Mouse (Mus musculus): Measurements from ENCODE around the gene Ints12. TPM values are rescaled to one million over a fixed set of nuclear protein-coding genes. Genes with fewer than 3 reads are reported as not detected.

Ints12 gene
- 20.2 and 20.5 TPM in 2 replicates for polyA plus RNA-seq (2015; fragmentation: Nextera tagmentation; extraction: Ambion mirVana)

GRCm38 (mm10) chr3:133091664-133092273, at the start of gene Ints12, which contains the start of gene Gstcd:
Gene Ints12 (plus strand): TSS chr3:133091840.
Gene Gstcd (minus strand): TSS chr3:133092033.
- peaks cover 9% of the 10 kb centered on the region; the same call in 1 of the 2 replicates for H3K4me1 ChIP-seq (ENCODE audit: control insufficient read depth, insufficient read depth, low read length)
- peak within 1 kb of the TSS; percentile 99 for H3K9ac ChIP-seq (ENCODE audit: low read depth, low read length)
- under 1% methylated on average over 53 of the region's 53 CpGs for WGBS
- no peaks in the 10 kb centered on the region; the same call in 1 of the 2 replicates for H3K36me3 ChIP-seq (ENCODE audit: control insufficient read depth, insufficient read depth, low read length)
- peak within 1 kb of the TSS; percentile 73 for H3K4me2 ChIP-seq (ENCODE audit: low read depth, low read length)
- peak within 1 kb of the TSS; percentile 91 for H3K4me3 ChIP-seq (ENCODE audit: low read length)
- H3K9me3 ChIP-seq (ENCODE audit: control insufficient read depth, low read length) = no peaks in the 10 kb centered on the region
- ATAC-seq = peak; percentile 98
- H3K27me3 ChIP-seq (replicated peaks; ENCODE audit: control insufficient read depth, insufficient read depth, low read length) = no peaks in the 10 kb centered on the region
- H3K27ac ChIP-seq (ENCODE audit: low read length) = peak within 1 kb of the TSS; percentile 97

GRCm38 (mm10) chr3:133052068-133052467, 39.6 kb upstream of the Ints12 start:
- H3K27ac ChIP-seq (ENCODE audit: low read length) = no peak overlapping the region
- ATAC-seq = no peak
- 80% methylated on average over 2 of the region's 2 CpGs for WGBS
- H3K9ac ChIP-seq (ENCODE audit: low read depth, low read length) = no peak overlapping the region
- H3K4me3 ChIP-seq (ENCODE audit: low read length) = no peak overlapping the region
- H3K9me3 ChIP-seq (ENCODE audit: control insufficient read depth, low read length) = no peaks in the 10 kb centered on the region
- no peaks in the 10 kb centered on the region for H3K27me3 ChIP-seq (replicated peaks; ENCODE audit: control insufficient read depth, insufficient read depth, low read length)
- no peaks in the 10 kb centered on the region for H3K4me1 ChIP-seq (ENCODE audit: control insufficient read depth, insufficient read depth, low read length)
- no peak overlapping the region for H3K4me2 ChIP-seq (ENCODE audit: low read depth, low read length)
- no peaks in the 10 kb centered on the region for H3K36me3 ChIP-seq (ENCODE audit: control insufficient read depth, insufficient read depth, low read length)

GRCm38 (mm10) chr3:133075560-133075959, 16.1 kb upstream of the Ints12 start:
- Histone ChIP-seq H3K27me3 (replicated peaks; ENCODE audit: control insufficient read depth, insufficient read depth, low read length) (no peaks in the 10 kb centered on the region), H3K4me1 (ENCODE audit: control insufficient read depth, insufficient read depth, low read length) (no peaks in the 10 kb centered on the region), H3K9ac (ENCODE audit: low read depth, low read length) (no peak overlapping the region), H3K36me3 (ENCODE audit: control insufficient read depth, insufficient read depth, low read length) (no peaks in the 10 kb centered on the region), H3K4me2 (ENCODE audit: low read depth, low read length) (no peak overlapping the region), H3K27ac (ENCODE audit: low read length) (no peak overlapping the region), H3K4me3 (ENCODE audit: low read length) (no peak overlapping the region), H3K9me3 (ENCODE audit: control insufficient read depth, low read length) (no peaks in the 10 kb centered on the region)
- 91% methylated on average over 10 of the region's 10 CpGs for WGBS
- ATAC-seq = no peak

GRCm38 (mm10) chr3:133082736-133083135, 8.9 kb upstream of the Ints12 start:
- H3K4me2 ChIP-seq (ENCODE audit: low read depth, low read length) = no peak overlapping the region
- 90% methylated on average over 5 of the region's 5 CpGs for WGBS
- H3K9me3 ChIP-seq (ENCODE audit: control insufficient read depth, low read length) = no peaks in the 10 kb centered on the region
- H3K27me3 ChIP-seq (replicated peaks; ENCODE audit: control insufficient read depth, insufficient read depth, low read length) = no peaks in the 10 kb centered on the region
- no peak overlapping the region for H3K4me3 ChIP-seq (ENCODE audit: low read length)
- no peak overlapping the region for H3K27ac ChIP-seq (ENCODE audit: low read length)
- no peak for ATAC-seq
- H3K36me3 ChIP-seq (ENCODE audit: control insufficient read depth, insufficient read depth, low read length) = peaks cover 5% of the 10 kb centered on the region; the same call in 1 of the 2 replicates
- no peak overlapping the region for H3K9ac ChIP-seq (ENCODE audit: low read depth, low read length)
- H3K4me1 ChIP-seq (ENCODE audit: control insufficient read depth, insufficient read depth, low read length) = no peaks in the 10 kb centered on the region

- H3K27me3 ChIP-seq (replicated peaks; ENCODE audit: control insufficient read depth, insufficient read depth, low read length) = no peaks in the 10 kb centered on the region
Observed at GRCm38 (mm10) chr3:133085858-133086257, 5.8 kb upstream of the Ints12 start.

GRCm38 (mm10) chr3:133090247-133091120, 1.2 kb upstream of the Ints12 start:
- Histone ChIP-seq H3K27ac (ENCODE audit: low read length) (peak overlapping the region; percentile 97), H3K36me3 (ENCODE audit: control insufficient read depth, insufficient read depth, low read length) (no peaks in the 10 kb centered on the region; the same call in 1 of the 2 replicates), H3K4me3 (ENCODE audit: low read length) (peak overlapping the region; percentile 91), H3K4me2 (ENCODE audit: low read depth, low read length) (peak overlapping the region; percentile 73), H3K9ac (ENCODE audit: low read depth, low read length) (peak overlapping the region; percentile 99), H3K9me3 (ENCODE audit: control insufficient read depth, low read length) (no peaks in the 10 kb centered on the region), H3K4me1 (ENCODE audit: control insufficient read depth, insufficient read depth, low read length) (peaks cover 9% of the 10 kb centered on the region; the same call in 1 of the 2 replicates), H3K27me3 (replicated peaks; ENCODE audit: control insufficient read depth, insufficient read depth, low read length) (no peaks in the 10 kb centered on the region)
- WGBS = 6% methylated on average over 11 of the region's 11 CpGs
- ATAC-seq = no peak

More at GRCm38 (mm10) chr3:133085858-133086257, 5.8 kb upstream of the Ints12 start:
- Histone ChIP-seq H3K4me3 (ENCODE audit: low read length) (no peak overlapping the region), H3K4me2 (ENCODE audit: low read depth, low read length) (no peak overlapping the region), H3K9ac (ENCODE audit: low read depth, low read length) (no peak overlapping the region), H3K4me1 (ENCODE audit: control insufficient read depth, insufficient read depth, low read length) (0 out of 2 replicates have a peak, but pooled peaks cover 2% of the 10 kb centered on the region), H3K9me3 (ENCODE audit: control insufficient read depth, low read length) (no peaks in the 10 kb centered on the region), H3K27ac (ENCODE audit: low read length) (no peak overlapping the region), H3K36me3 (ENCODE audit: control insufficient read depth, insufficient read depth, low read length) (peaks cover 5% of the 10 kb centered on the region; the same call in 1 of the 2 replicates)
- WGBS = 63% methylated on average over 3 of the region's 3 CpGs
- ATAC-seq = peak; percentile 71

GRCm38 (mm10) chr3:133091121-133091663, 448 bp upstream of the Ints12 start:
- peak overlapping the region; percentile 91 for H3K4me3 ChIP-seq (ENCODE audit: low read length)
- 0% methylated on average over 43 of the region's 44 CpGs for WGBS
- H3K9me3 ChIP-seq (ENCODE audit: control insufficient read depth, low read length) = no peaks in the 10 kb centered on the region
- H3K9ac ChIP-seq (ENCODE audit: low read depth, low read length) = peak overlapping the region; percentile 99
- no peaks in the 10 kb centered on the region; the same call in 1 of the 2 replicates for H3K36me3 ChIP-seq (ENCODE audit: control insufficient read depth, insufficient read depth, low read length)
- H3K27ac ChIP-seq (ENCODE audit: low read length) = peak overlapping the region; percentile 97
- peak overlapping the region; percentile 73 for H3K4me2 ChIP-seq (ENCODE audit: low read depth, low read length)
- H3K4me1 ChIP-seq (ENCODE audit: control insufficient read depth, insufficient read depth, low read length) = peaks cover 9% of the 10 kb centered on the region; the same call in 1 of the 2 replicates
- no peaks in the 10 kb centered on the region for H3K27me3 ChIP-seq (replicated peaks; ENCODE audit: control insufficient read depth, insufficient read depth, low read length)
- peak; percentile 88 for ATAC-seq

GRCm38 (mm10) chr3:133092274-133092853, 724 bp downstream of the Ints12 start:
- Histone ChIP-seq H3K4me1 (ENCODE audit: control insufficient read depth, insufficient read depth, low read length) (peaks cover 9% of the 10 kb centered on the region; the same call in 1 of the 2 replicates), H3K4me2 (ENCODE audit: low read depth, low read length) (peak overlapping the region; percentile 62), H3K9me3 (ENCODE audit: control insufficient read depth, low read length) (no peaks in the 10 kb centered on the region), H3K27ac (ENCODE audit: low read length) (peak overlapping the region; percentile 97), H3K9ac (ENCODE audit: low read depth, low read length) (peak overlapping the region; percentile 99), H3K27me3 (replicated peaks; ENCODE audit: control insufficient read depth, insufficient read depth, low read length) (no peaks in the 10 kb centered on the region), H3K4me3 (ENCODE audit: low read length) (peak overlapping the region; percentile 91), H3K36me3 (ENCODE audit: control insufficient read depth, insufficient read depth, low read length) (no peaks in the 10 kb centered on the region; the same call in 1 of the 2 replicates)
- no peak for ATAC-seq
- 0% methylated on average over 7 of the region's 7 CpGs for WGBS

Data from intestine, embryonic 16.5 days (tissue).